Mouse (Mus musculus) limb, embryonic 12.5 days (tissue): ENCODE results near the gene Hmga2. TPM values are rescaled to one million over a fixed set of nuclear protein-coding genes. Genes with fewer than 3 reads are reported as not detected.
"Not testable (repeated sequence)": the region's sequence is repeated elsewhere in the genome, so short reads cannot be mapped to it uniquely, and the experiment has no call there.

Experiments
- ATAC-seq: fragments of 200-750 bp; cut with Nextera tagmentation; 2 replicates; pipeline ENCODE4 v1.8.0; 2017; ENCODE audit warnings: low read depth, moderate TSS enrichment; ENCODE audit not compliant: insufficient number of reproducible peaks, insufficient read depth, low FRiP score, low TSS enrichment
- H3K27ac ChIP-seq: fragments of 300-500 bp; sonication (generic); 2 replicates; pipeline ENCODE4 v1.5.1; 2016; ENCODE audit warnings: mild to moderate bottlenecking, moderate library complexity
- H3K27me3 ChIP-seq: fragments of 300-500 bp; sonication (generic); 2 replicates; pipeline ENCODE4 v1.6.1; 2016; ENCODE audit warnings: mild to moderate bottlenecking, moderate library complexity
- H3K36me3 ChIP-seq: fragments of 300-500 bp; sonication (generic); 2 replicates; pipeline ENCODE4 v1.6.1; 2016; ENCODE audit warnings: mild to moderate bottlenecking, moderate library complexity
- H3K4me1 ChIP-seq: fragments of 300-500 bp; sonication (generic); replicated peaks from 2 replicates; pipeline ENCODE4 v1.6.1; 2016
- H3K4me2 ChIP-seq: fragments of 300-500 bp; sonication (generic); 2 replicates; pipeline ENCODE4 v1.6.1; 2016; ENCODE audit warnings: mild to moderate bottlenecking, moderate library complexity
- H3K4me3 ChIP-seq: fragments of 300-500 bp; sonication (generic); replicated peaks from 2 replicates; pipeline ENCODE4 v1.5.1; 2016; ENCODE audit warnings: mild to moderate bottlenecking
- H3K9ac ChIP-seq: fragments of 300-500 bp; sonication (generic); replicated peaks from 2 replicates; pipeline ENCODE4 v1.6.1; 2016; ENCODE audit warnings: mild to moderate bottlenecking, moderate library complexity
- H3K9me3 ChIP-seq: fragments of 300-500 bp; sonication (generic); 2 replicates; pipeline ENCODE4 v1.6.1; 2016; ENCODE audit warnings: mild to moderate bottlenecking, moderate library complexity
- WGBS: fragments of 180-500 bp; shearing (Covaris S2); methylation state at CpG from one replicate; pipeline ENCODE4 v1.1.7; 2016; 5-methylcytosine and 5-hydroxymethylcytosine counted together
- microRNA counts: library from miRNA; unstranded; fragments of <30 nt; microRNA quantifications from one replicate; lab custom pipeline; 2017
- microRNA-seq: library from miRNA; unstranded; fragments of <30 nt; microRNA quantifications from one replicate; pipeline ENCODE4, GENCODE M21; 2017
- polyA plus RNA-seq: library from polyadenylated mRNA; unstranded; fragments of >200 nt; fragmentation: Nextera tagmentation; extraction: Ambion mirVana; gene quantifications from 2 replicates; pipeline ENCODE4 v1.2.1, GENCODE M21; 2016

Gene Hmga2
- polyA plus RNA-seq, 1 experiment from 2014 or later, result 132 TPM

DNA sequence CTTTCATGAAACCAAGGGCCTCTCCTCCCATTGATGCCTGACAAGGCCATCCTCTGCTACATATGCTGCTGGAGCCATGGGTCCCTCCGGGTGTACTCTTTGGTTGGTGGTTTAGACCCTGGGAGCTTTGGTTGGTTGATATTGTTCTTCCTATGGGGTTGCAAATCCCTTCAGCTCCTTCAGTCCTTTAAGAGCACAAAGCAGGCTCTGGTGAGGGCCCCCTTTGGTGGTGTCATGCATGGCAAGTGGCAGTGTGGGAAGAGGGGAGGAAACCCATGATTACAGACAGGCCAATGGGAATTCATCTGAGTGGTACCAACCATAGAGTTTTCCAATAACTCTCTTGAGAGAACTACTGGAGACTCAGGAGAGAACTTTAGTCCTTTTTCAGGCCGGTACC, 136.4 kb downstream of the Hmga2 start:
- WGBS, result 89% methylated on average over 2 of the region's 2 CpGs
- not testable (repeated sequence) for H3K9ac ChIP-seq, H3K27me3 ChIP-seq, H3K27ac ChIP-seq, ATAC-seq, H3K4me3 ChIP-seq, H3K36me3 ChIP-seq, H3K9me3 ChIP-seq, H3K4me1 ChIP-seq, H3K4me2 ChIP-seq

GRCm38 (mm10) chr10:120339324-120339723, 136.9 kb downstream of the Hmga2 start:
- Histone ChIP-seq H3K36me3 (no peaks in the 10 kb centered on the region), H3K4me2 (no peak overlapping the region), H3K4me3 (no peak overlapping the region), H3K27ac (no peak overlapping the region; the same call in 1 of the 2 replicates), H3K4me1 (peaks cover 7% of the 10 kb centered on the region; the same call in 1 of the 2 replicates), H3K27me3 (no peaks in the 10 kb centered on the region), H3K9me3 (peaks cover 4% of the 10 kb centered on the region; the same call in 1 of the 2 replicates), H3K9ac (no peak overlapping the region)
- no peak for ATAC-seq
- 54% methylated on average over 4 of the region's 4 CpGs for WGBS

GRCm38 (mm10) chr10:120338841-120339240, 137.4 kb downstream of the Hmga2 start:
- Histone ChIP-seq H3K36me3 (no peaks in the 10 kb centered on the region), H3K4me2 (no peak overlapping the region), H3K4me3 (no peak overlapping the region), H3K27ac (no peak overlapping the region), H3K9ac (no peak overlapping the region), H3K4me1 (peaks cover 7% of the 10 kb centered on the region; the same call in 1 of the 2 replicates), H3K27me3 (no peaks in the 10 kb centered on the region), H3K9me3 (peaks cover 4% of the 10 kb centered on the region; the same call in 1 of the 2 replicates)
- ATAC-seq, result no peak
- WGBS, result 45% methylated on average over 5 of the region's 5 CpGs

- not testable (repeated sequence) for H3K36me3 ChIP-seq, H3K4me2 ChIP-seq, H3K27me3 ChIP-seq, H3K9ac ChIP-seq, H3K4me3 ChIP-seq, ATAC-seq, H3K9me3 ChIP-seq, H3K27ac ChIP-seq, H3K4me1 ChIP-seq
- 91% methylated on average over 1 of the region's 1 CpGs for WGBS
Observed at GRCm38 (mm10) chr10:120338431-120338830, 137.8 kb downstream of the Hmga2 start.

GRCm38 (mm10) chr10:120327946-120328345, 148.3 kb downstream of the Hmga2 start:
- no peak overlapping the region for H3K4me3 ChIP-seq
- peaks cover 25% of the 10 kb centered on the region for H3K4me1 ChIP-seq
- WGBS, result 94% methylated on average over 14 of the region's 14 CpGs
- H3K9me3 ChIP-seq, result no peaks in the 10 kb centered on the region
- ATAC-seq, result no peak
- no peak overlapping the region for H3K27ac ChIP-seq
- H3K36me3 ChIP-seq, result no peaks in the 10 kb centered on the region
- H3K9ac ChIP-seq, result no peak overlapping the region
- H3K27me3 ChIP-seq, result no peaks in the 10 kb centered on the region; the same call in 1 of the 2 replicates
- no peak overlapping the region for H3K4me2 ChIP-seq

DNA sequence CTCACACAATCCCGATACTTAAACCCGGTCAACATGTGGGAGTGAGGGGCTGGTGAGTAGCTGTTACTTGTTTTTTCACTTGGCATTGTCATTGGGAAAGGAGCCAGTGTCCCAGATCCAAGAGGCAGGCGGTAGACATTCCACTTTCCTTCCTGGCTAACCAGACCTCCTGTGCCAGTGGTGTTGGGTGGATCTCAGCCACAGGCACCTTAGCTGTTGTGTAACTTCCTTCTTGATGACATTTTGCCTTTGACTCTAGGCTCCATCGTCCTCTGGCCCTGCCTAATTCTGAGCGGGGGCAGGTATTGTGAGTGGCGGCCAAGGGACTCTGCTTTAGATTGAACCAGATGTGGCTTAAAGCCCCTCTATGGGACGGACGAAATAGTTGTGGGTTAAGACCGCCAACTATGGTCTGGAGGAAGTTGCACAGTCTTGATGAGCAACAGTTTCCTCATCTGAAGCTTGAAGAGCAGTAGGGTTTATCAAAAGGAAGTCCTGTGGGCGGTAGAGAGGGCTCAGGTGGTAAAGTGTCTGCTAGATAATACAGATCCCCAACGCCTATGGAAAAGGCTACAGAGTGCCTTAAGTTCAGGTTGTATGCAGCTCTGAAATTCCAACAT, 152.6 kb downstream of the Hmga2 start:
- H3K4me2 ChIP-seq, result no peak overlapping the region
- no peak for ATAC-seq
- H3K9me3 ChIP-seq, result no peaks in the 10 kb centered on the region
- no peak overlapping the region for H3K27ac ChIP-seq
- no peak overlapping the region for H3K9ac ChIP-seq
- peaks cover 25% of the 10 kb centered on the region for H3K4me1 ChIP-seq
- H3K36me3 ChIP-seq, result no peaks in the 10 kb centered on the region
- H3K4me3 ChIP-seq, result no peak overlapping the region
- WGBS, result 85% methylated on average over 11 of the region's 11 CpGs
- H3K27me3 ChIP-seq, result no peaks in the 10 kb centered on the region; the same call in 1 of the 2 replicates

GRCm38 (mm10) chr10:120322815-120323214, 153.5 kb downstream of the Hmga2 start:
- no peaks in the 10 kb centered on the region for H3K36me3 ChIP-seq
- no peaks in the 10 kb centered on the region for H3K9me3 ChIP-seq
- no peak overlapping the region for H3K9ac ChIP-seq
- H3K4me3 ChIP-seq, result no peak overlapping the region
- peaks cover 25% of the 10 kb centered on the region for H3K4me1 ChIP-seq
- no peak for ATAC-seq
- 87% methylated on average over 8 of the region's 8 CpGs for WGBS
- H3K27me3 ChIP-seq, result no peaks in the 10 kb centered on the region; the same call in 1 of the 2 replicates
- no peak overlapping the region; the same call in 1 of the 2 replicates for H3K27ac ChIP-seq
- no peak overlapping the region for H3K4me2 ChIP-seq

- Histone ChIP-seq H3K36me3 (no peaks in the 10 kb centered on the region), H3K27me3 (no peaks in the 10 kb centered on the region; the same call in 1 of the 2 replicates), H3K4me1 (0 out of 2 replicates have a peak, but pooled peaks cover 6% of the 10 kb centered on the region), H3K9ac (no peak overlapping the region), H3K27ac (no peak overlapping the region), H3K9me3 (no peaks in the 10 kb centered on the region), H3K4me2 (no peak overlapping the region), H3K4me3 (no peak overlapping the region)
- no peak for ATAC-seq
- WGBS, result 91% methylated on average over 12 of the region's 12 CpGs
Observed at GRCm38 (mm10) chr10:120319614-120320013, 156.7 kb downstream of the Hmga2 start.

MicroRNA genes within 50 kb of the gene (microRNA counts, 519-probe panel; counts per million panel counts)
- not detected for microRNA mmu-miR-763 (lab: Ali Mortazavi, UCI)

Small RNA genes within 50 kb of the gene (microRNA-seq; reads per million reads assigned to microRNA genes)
- gene Mir763, result not detected

Other genes with a start within 250 kb of the Hmga2 start
- 47.7 and 50.0 TPM in 2 replicates for gene Llph, start 249.4 kb downstream of the Hmga2 start, polyA plus RNA-seq